10 mouse cellular contexts compared by ENCODE assay signal in genomic region chr12:108832851-108833250, GRCm38 (mm10). TPM values are rescaled to one million over a fixed set of nuclear protein-coding genes. Genes with fewer than 3 reads are reported as not detected.
DNase-seq lines count a peak whose midpoint lies in the region; ATAC-seq and TF ChIP-seq lines count a peak whose summit lies in the region.
"Had no signal": no experiment of that assay in that cellular context is flagged by ENCODE, and none has a peak within 500 bp of the region (broad histone marks: within the 10 kb centered on the region; RNA-seq: fewer than 3 reads in every experiment).

No protein-coding gene starts in this region.

- no peak for TF ChIP-seq CTCF in lung, postnatal 0 days (IDR thresholded peaks at IDR 0.05)

- H3K27ac ChIP-seq in forebrain, embryonic 13.5 days, result no peak overlapping the region
- no peak overlapping the region for H3K27ac ChIP-seq in forebrain, embryonic 10.5 days
- peak overlapping the region; percentile 47; the same call in 1 of the 2 replicates for H3K27ac ChIP-seq in lung, postnatal 0 days (ENCODE audit: low read length)
- H3K27ac ChIP-seq in neural tube, embryonic 15.5 days (replicated peaks), result no peak overlapping the region
- H3K27ac ChIP-seq: liver, embryonic 15.5 days had no signal

- H3K36me3 ChIP-seq in forebrain, embryonic 13.5 days (ENCODE audit: poor library complexity, severe bottlenecking), result peaks cover 14% of the 10 kb centered on the region
- H3K36me3 ChIP-seq in forebrain, embryonic 10.5 days (replicated peaks), result peaks cover 29% of the 10 kb centered on the region
- no peaks in the 10 kb centered on the region for H3K36me3 ChIP-seq in lung, postnatal 0 days (ENCODE audit: insufficient read depth, low read length)
- 0 out of 2 replicates have a peak, but pooled peaks cover 3% of the 10 kb centered on the region for H3K36me3 ChIP-seq in neural tube, embryonic 15.5 days

- no peak overlapping the region for H3K4me3 ChIP-seq in forebrain, embryonic 13.5 days
- H3K4me3 ChIP-seq in forebrain, embryonic 10.5 days, result no peak overlapping the region
- H3K4me3 ChIP-seq in lung, postnatal 0 days (ENCODE audit: low read depth, low read length), result no peak overlapping the region
- H3K4me3 ChIP-seq in neural tube, embryonic 15.5 days (replicated peaks), result no peak overlapping the region
- H3K4me3 ChIP-seq: liver, embryonic 15.5 days had no signal

- TF ChIP-seq EP300 in lung, postnatal 0 days (IDR thresholded peaks at IDR 0.05), result no peak

- whole genome bisulfite sequencing in forebrain, embryonic 13.5 days, result 88% methylated on average over 8 of the region's 8 CpGs
- WGBS in forebrain, embryonic 10.5 days, result 94% methylated on average over 8 of the region's 8 CpGs
- 87% methylated on average over 8 of the region's 8 CpGs for WGBS in lung, postnatal 0 days
- 81% methylated on average over 8 of the region's 8 CpGs for WGBS in neural tube, embryonic 15.5 days

- no peaks in the 10 kb centered on the region for H3K9me3 ChIP-seq in forebrain, embryonic 13.5 days (replicated peaks)
- peaks cover 6% of the 10 kb centered on the region; the same call in 1 of the 2 replicates for H3K9me3 ChIP-seq in forebrain, embryonic 10.5 days
- H3K9me3 ChIP-seq in lung, postnatal 0 days (ENCODE audit: low read length), result no peaks in the 10 kb centered on the region
- H3K9me3 ChIP-seq in neural tube, embryonic 15.5 days (replicated peaks), result no peaks in the 10 kb centered on the region
- H3K9me3 ChIP-seq: liver, embryonic 15.5 days had no signal

- no peak for DNase-seq in forebrain, embryonic 10.5 days (ENCODE audit: extremely low spot score, low spot score)
- DNase-seq in lung, postnatal 0 days (ENCODE audit: low spot score), result no peak
- no peak for DNase-seq in lung, postnatal 25 days (ENCODE audit: low spot score)
- peak; percentile 68 for DNase-seq in cerebellum, adult 8-10 months
- peak; percentile 44 to 55 for DNase-seq in kidney, postnatal 36 days
- DNase-seq in urinary bladder, postnatal 10 days (ENCODE audit: low spot score), result no peak

- peaks cover 48% of the 10 kb centered on the region for H3K4me1 ChIP-seq in forebrain, embryonic 13.5 days
- H3K4me1 ChIP-seq in forebrain, embryonic 10.5 days, result peaks cover 48% of the 10 kb centered on the region
- H3K4me1 ChIP-seq in lung, postnatal 0 days (ENCODE audit: insufficient read depth, low read depth, low read length), result peaks cover 44% of the 10 kb centered on the region
- H3K4me1 ChIP-seq in neural tube, embryonic 15.5 days, result peaks cover 52% of the 10 kb centered on the region

- no peaks in the 10 kb centered on the region for H3K27me3 ChIP-seq in forebrain, embryonic 13.5 days
- H3K27me3 ChIP-seq in forebrain, embryonic 10.5 days (ENCODE audit: poor library complexity, severe bottlenecking), result peaks cover 10% of the 10 kb centered on the region
- no peaks in the 10 kb centered on the region for H3K27me3 ChIP-seq in lung, postnatal 0 days (replicated peaks; ENCODE audit: insufficient read depth, low read length)
- H3K27me3 ChIP-seq in neural tube, embryonic 15.5 days (replicated peaks), result no peaks in the 10 kb centered on the region

- no peak overlapping the region for H3K4me2 ChIP-seq in forebrain, embryonic 13.5 days
- H3K4me2 ChIP-seq in lung, postnatal 0 days (replicated peaks; ENCODE audit: low read depth, low read length), result no peak overlapping the region
- no peak overlapping the region for H3K4me2 ChIP-seq in neural tube, embryonic 15.5 days
- H3K4me2 ChIP-seq: liver, embryonic 15.5 days had no signal

- no peak for ATAC-seq in forebrain, embryonic 13.5 days
- ATAC-seq in lung, postnatal 0 days, result no peak
- no peak for ATAC-seq in neural tube, embryonic 15.5 days (ENCODE audit: low FRiP score)
- ATAC-seq: midbrain, embryonic 16.5 days had no signal

- peak overlapping the region; percentile 2; the same call in 1 of the 2 replicates for H3K9ac ChIP-seq in forebrain, embryonic 13.5 days
- H3K9ac ChIP-seq in lung, postnatal 0 days (replicated peaks; ENCODE audit: low read depth), result no peak overlapping the region
- H3K9ac ChIP-seq in neural tube, embryonic 15.5 days (replicated peaks), result no peak overlapping the region
- H3K9ac ChIP-seq: liver, embryonic 15.5 days had no signal

RNA-seq across cellular contexts. Expression of gene Slc25a29, which starts 2.8 kb away (rescaled TPM):
- polyA plus RNA-seq in forebrain, embryonic 13.5 days (2015; fragmentation: Nextera tagmentation; extraction: Ambion mirVana), result 21.2 and 22.1 TPM in 2 replicates
- 11.7 and 12.1 TPM in 2 replicates for polyA plus RNA-seq in forebrain, embryonic 10.5 days (2016; fragmentation: Nextera tagmentation; extraction: Ambion mirVana)
- polyA plus RNA-seq in lung, postnatal 0 days (2015; fragmentation: Nextera tagmentation; extraction: Ambion mirVana), result 14.9 and 19.7 TPM in 2 replicates
- polyA plus RNA-seq in neural tube, embryonic 15.5 days (2015; fragmentation: Nextera tagmentation; extraction: Ambion mirVana), result 18.5 and 19.9 TPM in 2 replicates

RNA-seq across cellular contexts. Expression of gene Slc25a47, which starts 3.0 kb away (rescaled TPM):
- 14.6 and 15.6 TPM in 2 replicates for polyA plus RNA-seq in forebrain, embryonic 13.5 days (2015; fragmentation: Nextera tagmentation; extraction: Ambion mirVana)
- polyA plus RNA-seq in forebrain, embryonic 10.5 days (2016; fragmentation: Nextera tagmentation; extraction: Ambion mirVana), result 9.8 and 11.9 TPM in 2 replicates
- 8.5 TPM in 2 replicates for polyA plus RNA-seq in lung, postnatal 0 days (2015; fragmentation: Nextera tagmentation; extraction: Ambion mirVana)
- polyA plus RNA-seq in neural tube, embryonic 15.5 days (2015; fragmentation: Nextera tagmentation; extraction: Ambion mirVana), result 6.7 and 7.7 TPM in 2 replicates

RNA-seq across cellular contexts. Expression of gene Yy1, which starts 40.1 kb away (rescaled TPM):
- 15.8 and 17.3 TPM in 2 replicates for polyA plus RNA-seq in forebrain, embryonic 13.5 days (2015; fragmentation: Nextera tagmentation; extraction: Ambion mirVana)
- 15.1 and 15.4 TPM in 2 replicates for polyA plus RNA-seq in forebrain, embryonic 10.5 days (2016; fragmentation: Nextera tagmentation; extraction: Ambion mirVana)
- 13.7 and 16.2 TPM in 2 replicates for polyA plus RNA-seq in lung, postnatal 0 days (2015; fragmentation: Nextera tagmentation; extraction: Ambion mirVana)
- polyA plus RNA-seq in neural tube, embryonic 15.5 days (2015; fragmentation: Nextera tagmentation; extraction: Ambion mirVana), result 10.2 and 13.7 TPM in 2 replicates

Comparison
In these comparisons a context has a peak if more than half of its experiments do, and no peak if none do; other contexts are left out.
1. DNase-seq: peak in cerebellum, adult 8-10 months (single experiment) and kidney, postnatal 36 days (2 of 2); none in forebrain, embryonic 10.5 days (single experiment), lung, postnatal 0 days (single experiment), lung, postnatal 25 days (single experiment) and urinary bladder, postnatal 10 days (single experiment).